Mouse (Mus musculus): Measurements from ENCODE around the gene Ptprcap.

Gene Ptprcap

GRCm38 (mm10) chr19:4166678-4167476, 13.5 kb downstream of the Ptprcap start:
- DNase-seq (ENCODE audit: low read depth, low spot score), result no peak

GRCm38 (mm10) chr19:4169378-4169784, 16.0 kb downstream of the Ptprcap start:
- peak; percentile 99 for DNase-seq (ENCODE audit: low read depth, low spot score)

GRCm38 (mm10) chr19:4169810-4170209, 16.4 kb downstream of the Ptprcap start:
- DNase-seq (ENCODE audit: low read depth, low spot score), result no peak

- no peak for DNase-seq (ENCODE audit: low read depth, low spot score)
These were observed 17.5 kb downstream of the Ptprcap start for GRCm38 (mm10) chr19:4170723-4171392.

- DNase-seq (ENCODE audit: low read depth, low spot score), result no peak
These were observed 18.2 kb downstream of the Ptprcap start for GRCm38 (mm10) chr19:4171393-4172290.

- no peak for DNase-seq (ENCODE audit: low read depth, low spot score)
These were observed 19.5 kb downstream of the Ptprcap start for GRCm38 (mm10) chr19:4172925-4173324.

- no peak for DNase-seq (ENCODE audit: low read depth, low spot score)
These were observed 22.1 kb downstream of the Ptprcap start, which contains the start of gene Carns1 for GRCm38 (mm10) chr19:4175368-4175947. Gene Carns1, minus strand, starts transcription at chr19:4175479.

- no peak for DNase-seq (ENCODE audit: low read depth, low spot score)
These were observed 27.0 kb downstream of the Ptprcap start for GRCm38 (mm10) chr19:4180411-4180810.

GRCm38 (mm10) chr19:4181892-4182291, 28.5 kb downstream of the Ptprcap start:
- DNase-seq (ENCODE audit: low read depth, low spot score), result peak; percentile 84

- no peak for DNase-seq (ENCODE audit: low read depth, low spot score)
These were observed 30.3 kb downstream of the Ptprcap start for GRCm38 (mm10) chr19:4183689-4184088.

GRCm38 (mm10) chr19:4184976-4185975, 31.9 kb downstream of the Ptprcap start:
- DNase-seq (ENCODE audit: low read depth, low spot score), result peak; percentile 88

- DNase-seq (ENCODE audit: low read depth, low spot score), result no peak
These were observed 33.9 kb downstream of the Ptprcap start for GRCm38 (mm10) chr19:4187303-4187702.

- DNase-seq (ENCODE audit: low read depth, low spot score), result peak; percentile 61
These were observed 35.7 kb downstream of the Ptprcap start for GRCm38 (mm10) chr19:4189051-4189620.

- peak; percentile 88 for DNase-seq (ENCODE audit: low read depth, low spot score)
These were observed 37.5 kb downstream of the Ptprcap start, which contains the start of gene Tbc1d10c for GRCm38 (mm10) chr19:4190831-4191334. Gene Tbc1d10c, minus strand, starts transcription at chr19:4191284.

- peak; percentile 99 for DNase-seq (ENCODE audit: low read depth, low spot score)
These were observed 38.3 kb downstream of the Ptprcap start, which contains the start of gene Ppp1ca for GRCm38 (mm10) chr19:4191528-4192250. Gene Ppp1ca, plus strand, starts transcription at chr19:4192065.

GRCm38 (mm10) chr19:4192251-4192985, 39.0 kb downstream of the Ptprcap start:
- no peak for DNase-seq (ENCODE audit: low read depth, low spot score)

- no peak for DNase-seq (ENCODE audit: low read depth, low spot score)
These were observed 39.7 kb downstream of the Ptprcap start for GRCm38 (mm10) chr19:4193129-4193528.

All from CD4-positive, CD25-positive, alpha-beta regulatory T cell, adult 2 months (primary cell).